Mouse (Mus musculus): ENCODE results near the gene Tef. TPM values are rescaled to one million over a fixed set of nuclear protein-coding genes. Genes with fewer than 3 reads are reported as not detected.

The Tef gene
- total RNA-seq, 2 experiments from 2014 or later: 121 to 143 TPM

DNA sequence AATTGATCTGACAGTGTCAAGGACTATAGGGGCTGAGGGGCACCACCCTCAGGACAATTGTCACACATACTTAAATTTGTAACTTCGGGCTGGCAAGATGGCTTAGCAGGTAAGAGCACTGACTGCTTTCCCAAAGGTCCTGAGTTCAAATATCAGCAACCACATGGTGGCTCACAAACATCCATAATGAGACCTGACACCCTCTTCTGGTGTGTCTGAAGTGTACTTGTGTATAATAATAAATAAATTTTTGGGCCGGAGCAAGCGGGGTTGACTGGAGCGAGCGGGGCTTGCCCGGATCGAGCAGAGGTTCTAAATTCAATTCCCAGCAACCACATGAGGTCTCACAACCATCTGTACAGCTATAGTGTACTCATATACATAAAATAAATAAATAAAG, 38.1 kb downstream of the Tef start:
- intact Hi-C loops (cut with DNase I): no loop called here
- DNase-seq (ENCODE audit: extremely low spot score in 1 of 2, low spot score in 2 of 2): no peak

GRCm38 (mm10) chr15:81842275-81842674, 40.1 kb downstream of the Tef start:
- intact Hi-C loops (cut with DNase I): no loop called here
- DNase-seq (ENCODE audit: extremely low spot score in 1 of 2, low spot score in 2 of 2): no peak

- no peak for DNase-seq (ENCODE audit: extremely low spot score in 1 of 2, low spot score in 2 of 2)
- intact Hi-C loops (cut with DNase I): no loop called here
Measured at GRCm38 (mm10) chr15:81845033-81845625, 42.9 kb downstream of the Tef start.

- DNase-seq (ENCODE audit: extremely low spot score in 1 of 2, low spot score in 2 of 2): peak in 1 of 2 experiments; percentile 59
- intact Hi-C loops (cut with DNase I): no loop called here
Measured at GRCm38 (mm10) chr15:81845724-81846123, 43.5 kb downstream of the Tef start.

DNA sequence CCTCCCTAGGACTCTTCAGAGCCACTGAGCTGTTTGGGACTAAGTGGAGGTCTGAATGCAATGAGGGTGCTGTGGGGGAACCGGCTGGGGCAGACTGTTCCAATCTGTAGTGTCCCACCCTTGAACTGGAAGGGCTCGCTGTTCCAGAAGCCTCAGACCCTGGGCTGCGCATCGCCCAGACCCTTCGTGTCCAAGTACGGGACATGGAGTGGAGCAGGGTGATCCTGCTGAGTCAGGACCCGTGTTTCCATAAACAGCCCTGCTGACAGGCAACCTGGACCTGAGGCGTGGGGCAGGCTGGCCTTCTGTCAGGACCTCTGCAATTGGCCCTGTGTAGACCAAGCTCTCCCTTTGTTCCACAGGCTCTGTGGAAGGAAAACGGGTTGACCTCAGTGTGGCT, 44.5 kb downstream of the Tef start:
- intact Hi-C loops (cut with DNase I): no loop called here
- no peak for DNase-seq (ENCODE audit: extremely low spot score in 1 of 2, low spot score in 2 of 2)

DNA sequence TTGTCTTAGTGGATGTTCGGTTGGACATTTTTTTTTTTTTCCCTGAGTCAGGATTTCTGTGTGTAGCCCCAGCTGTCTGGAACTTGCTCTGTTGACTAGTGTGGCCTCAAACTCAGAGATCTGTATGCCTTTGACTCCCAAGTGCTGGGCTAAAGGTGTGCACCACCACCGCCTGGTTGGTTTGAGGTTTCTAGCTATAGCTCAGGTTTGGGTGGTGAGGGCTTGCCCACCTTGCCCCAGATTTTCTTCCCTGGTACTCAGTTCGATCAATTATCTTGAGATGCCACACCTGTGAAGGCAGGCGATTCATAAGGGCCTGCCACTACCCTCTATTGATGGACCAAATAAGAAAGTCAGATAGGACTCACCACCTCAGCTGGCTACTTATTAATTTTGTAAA, 44.9 kb downstream of the Tef start:
- intact Hi-C loops (cut with DNase I): no loop called here
- DNase-seq (ENCODE audit: extremely low spot score in 1 of 2, low spot score in 2 of 2): no peak

DNA sequence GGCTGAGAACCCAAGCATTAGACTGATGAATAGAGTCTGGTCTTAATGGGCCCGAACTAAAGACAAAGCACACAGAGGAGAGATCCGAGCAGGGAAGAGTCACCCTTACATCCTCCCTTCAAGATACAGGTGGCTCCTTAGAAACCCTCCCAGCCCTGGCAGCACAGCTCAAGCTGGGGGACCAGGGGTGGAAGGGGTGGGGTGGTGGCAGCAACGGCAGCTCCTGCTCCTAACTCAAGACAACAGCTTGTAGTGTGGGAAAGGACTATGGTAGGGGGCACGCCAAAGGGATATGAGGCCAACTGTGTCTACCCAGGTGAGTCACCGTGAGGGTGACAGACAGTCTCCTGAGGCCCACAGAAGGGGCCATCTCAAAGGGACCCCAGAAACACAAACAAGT, 45.6 kb downstream of the Tef start:
- intact Hi-C loops (cut with DNase I): no loop called here
- DNase-seq (ENCODE audit: extremely low spot score in 1 of 2, low spot score in 2 of 2): no peak

DNA sequence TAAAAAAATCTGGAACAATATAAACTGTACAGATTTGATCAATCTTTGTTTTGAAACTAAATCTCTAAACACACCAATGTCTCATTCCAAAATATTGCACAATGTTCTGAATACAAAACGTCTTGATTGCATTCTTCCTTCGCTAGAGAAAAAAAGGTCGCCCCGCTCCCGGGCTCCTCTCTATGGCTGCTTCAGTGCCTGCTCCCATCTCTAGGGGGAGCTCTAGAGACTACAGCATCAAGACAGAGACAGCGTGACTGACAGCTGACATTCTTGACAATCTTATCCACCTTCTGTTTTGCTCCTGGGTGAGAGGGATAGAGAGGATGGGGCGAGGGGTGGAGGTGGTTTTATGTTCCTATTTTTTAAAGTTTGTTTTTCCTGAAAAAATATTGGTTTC, 46.1 kb downstream of the Tef start:
- DNase-seq (ENCODE audit: extremely low spot score in 1 of 2, low spot score in 2 of 2): peak in 1 of 2 experiments; percentile 64
- intact Hi-C loops (cut with DNase I): no loop called here

GRCm38 (mm10) chr15:81849104-81849503, 46.9 kb downstream of the Tef start:
- DNase-seq (ENCODE audit: extremely low spot score in 1 of 2, low spot score in 2 of 2): no peak
- intact Hi-C loops (cut with DNase I): no loop called here

DNA sequence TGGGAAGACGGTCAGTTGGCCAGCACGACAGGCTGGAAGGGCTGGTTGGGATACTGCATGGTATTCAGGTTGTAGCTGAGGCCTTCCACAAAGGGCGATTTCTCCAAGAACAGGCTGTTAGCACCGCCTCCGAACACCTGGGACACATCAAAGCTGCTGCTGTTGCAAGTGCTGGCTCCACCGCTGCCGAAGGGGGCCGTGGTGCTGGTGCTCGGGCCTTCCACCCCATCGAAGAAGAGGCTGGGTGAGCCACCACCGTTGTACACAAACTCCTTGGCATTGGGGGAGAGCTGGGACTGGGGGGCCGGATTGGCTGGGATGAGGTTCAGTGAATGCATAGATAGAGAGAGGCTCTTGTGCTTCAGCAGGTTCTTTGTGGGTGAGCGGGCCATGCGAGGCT, 48.5 kb downstream of the Tef start:
- intact Hi-C loops (cut with DNase I): no loop called here
- peak in 1 of 2 experiments; percentile 29 for DNase-seq (ENCODE audit: extremely low spot score in 1 of 2, low spot score in 2 of 2)

GRCm38 (mm10) chr15:81851375-81851774, 49.2 kb downstream of the Tef start:
- peak in 1 of 2 experiments; percentile 31 for DNase-seq (ENCODE audit: extremely low spot score in 1 of 2, low spot score in 2 of 2)
- intact Hi-C loops (cut with DNase I): no loop called here

DNA sequence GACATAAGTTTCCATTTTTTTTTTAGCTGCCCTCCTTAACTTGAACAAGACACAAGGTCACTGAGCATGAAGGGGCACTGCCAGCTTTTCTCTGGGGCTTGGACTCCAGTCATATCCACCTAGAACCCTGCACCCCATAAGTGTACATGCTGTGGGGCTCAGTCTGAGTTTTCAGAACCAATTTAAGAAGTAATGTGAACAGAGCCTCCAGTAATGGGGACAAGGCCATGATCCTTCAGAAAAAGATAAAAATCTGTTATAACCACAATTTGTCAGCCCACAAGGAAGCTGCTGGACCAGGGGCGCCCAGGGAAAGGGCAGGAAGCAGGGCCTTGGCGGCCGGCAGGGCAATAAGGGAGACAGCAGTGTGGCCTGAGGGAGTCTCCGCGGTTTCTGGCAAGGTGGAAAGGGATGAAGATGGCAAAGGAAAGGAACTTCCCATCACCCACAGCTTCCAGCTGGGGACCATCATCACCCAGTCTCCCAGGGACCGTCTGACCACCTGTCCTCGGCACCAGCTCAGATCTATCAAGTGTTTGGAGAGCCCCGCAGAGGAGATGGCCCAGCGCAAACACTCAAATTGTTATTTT, 50.3 kb downstream of the Tef start:
- intact Hi-C loops (cut with DNase I): no loop called here
- DNase-seq (ENCODE audit: extremely low spot score in 1 of 2, low spot score in 2 of 2): no peak

GRCm38 (mm10) chr15:81853081-81853480, 50.9 kb downstream of the Tef start:
- intact Hi-C loops (cut with DNase I): no loop called here
- DNase-seq (ENCODE audit: extremely low spot score in 1 of 2, low spot score in 2 of 2): no peak

GRCm38 (mm10) chr15:81856030-81856790, 54.0 kb downstream of the Tef start:
- peak; percentile 84 to 90 for DNase-seq (ENCODE audit: extremely low spot score in 1 of 2, low spot score in 2 of 2)
- intact Hi-C loops (cut with DNase I): no loop called here

DNA sequence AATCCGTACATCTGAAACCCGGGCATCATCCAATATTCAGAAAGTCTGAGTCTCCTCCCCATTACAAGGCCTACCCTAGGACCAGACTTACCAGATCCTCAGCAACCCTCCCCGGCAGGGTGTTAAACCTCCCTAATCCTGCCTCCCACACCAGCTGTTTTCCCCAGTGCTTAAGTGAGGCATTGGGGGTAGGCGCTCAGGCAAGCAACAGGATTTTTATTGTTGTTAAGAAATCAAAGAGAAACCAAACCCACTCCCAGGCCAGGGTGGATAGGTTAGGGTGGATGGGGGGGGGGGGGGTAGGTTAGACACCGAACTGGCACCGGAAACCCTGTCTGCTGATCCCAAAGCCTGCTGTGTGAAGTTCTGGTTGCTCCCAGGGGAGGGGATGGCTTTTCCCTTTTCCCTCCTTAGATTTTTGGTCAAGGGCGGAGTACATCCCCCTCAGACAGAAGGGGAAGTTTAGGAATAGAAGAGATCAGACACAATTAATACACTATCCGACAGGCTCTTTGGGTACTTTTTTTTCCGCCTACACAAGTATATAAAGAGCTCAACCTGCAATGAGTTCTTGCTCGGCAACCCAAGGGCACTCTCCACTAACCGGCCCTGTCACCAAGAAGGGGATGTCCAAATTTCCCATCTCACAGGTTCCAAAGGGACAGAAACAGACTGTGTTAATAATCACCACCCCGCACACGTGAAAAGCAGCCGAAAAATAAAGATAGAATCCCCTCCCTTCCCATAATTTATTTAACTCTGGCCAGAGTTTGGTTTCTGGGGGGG, 54.9 kb downstream of the Tef start:
- no peak for DNase-seq (ENCODE audit: extremely low spot score in 1 of 2, low spot score in 2 of 2)
- intact Hi-C loops (cut with DNase I): no loop called here

- DNase-seq (ENCODE audit: extremely low spot score in 1 of 2, low spot score in 2 of 2): peak in 1 of 2 experiments; percentile 70
- intact Hi-C loops (cut with DNase I): no loop called here
Measured at GRCm38 (mm10) chr15:81857724-81858116, 55.5 kb downstream of the Tef start.

- intact Hi-C loops (cut with DNase I): no loop called here
- DNase-seq (ENCODE audit: extremely low spot score in 1 of 2, low spot score in 2 of 2): peak; percentile 91 to 93
Measured at GRCm38 (mm10) chr15:81858138-81858516, 55.9 kb downstream of the Tef start.

DNA sequence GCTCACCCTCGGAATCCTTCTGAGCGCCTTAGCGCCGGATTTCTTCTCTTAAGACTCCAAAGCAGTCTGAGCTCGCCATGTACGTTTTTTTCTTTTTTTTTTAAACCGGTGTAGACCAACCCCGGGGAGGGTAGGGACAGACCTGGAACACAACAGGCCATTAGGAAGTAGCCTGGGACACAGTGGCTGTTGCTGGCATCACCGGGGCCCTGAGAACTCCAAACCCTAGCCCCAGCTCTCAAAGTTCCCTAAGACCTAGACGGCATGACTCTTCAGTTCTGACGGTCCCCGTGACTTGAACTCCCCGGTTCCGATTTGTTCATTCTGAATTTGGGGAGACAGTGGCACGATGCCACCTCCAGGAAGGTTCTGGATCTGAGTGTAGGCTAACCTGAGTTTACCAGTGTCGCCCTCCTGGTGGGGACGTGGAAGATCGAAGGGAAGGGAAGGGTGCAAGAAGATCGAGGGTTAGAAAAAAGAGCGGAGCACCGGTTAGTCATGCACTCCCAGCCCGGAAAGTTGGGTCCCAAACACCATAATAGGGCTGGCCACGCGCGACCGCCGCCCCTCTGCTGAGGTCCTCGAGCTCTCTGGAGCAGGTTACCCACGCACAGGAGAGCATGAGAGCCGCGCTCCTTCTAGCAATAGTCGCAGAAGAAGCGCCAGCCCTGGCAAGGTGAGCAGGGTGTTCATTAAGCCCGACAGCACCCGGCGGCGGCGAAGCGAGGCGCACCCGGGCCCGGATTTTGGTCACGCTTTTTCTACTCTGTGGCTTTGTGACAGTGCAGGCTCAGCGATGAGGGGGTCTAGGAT, 56.5 kb downstream of the Tef start, which contains the start of gene Tob2:
Gene Tob2, minus strand, starts transcription at position 280 of the 813 bp plus-strand sequence.
- DNase-seq (ENCODE audit: extremely low spot score in 1 of 2, low spot score in 2 of 2): peak; percentile 73 to 77
- intact Hi-C loops (cut with DNase I): no loop called here

Data from left cerebral cortex, postnatal 10 days (tissue).